Mouse (Mus musculus): ENCODE results near the gene Ttc3.

- TF ChIP-seq CTCF (IDR thresholded peaks at IDR 0.05; ENCODE audit: low read depth) (no peak), EP300 (optimal IDR thresholded peaks at IDR 0.05) (no peak)
Observed at GRCm38 (mm10) chr16:94362174-94362873, 8.1 kb upstream of the Ttc3 start.
